Mouse (Mus musculus) small intestine, adult 2 months (tissue): ENCODE data around the gene Kctd14.

ENCODE experiments used
- CTCF ChIP-seq: fragments of 200-500 bp; IDR thresholded peaks from 2 replicates; pipeline ENCODE4 v1.5.1; 2012; ENCODE audit warnings: low read depth, mild to moderate bottlenecking, control low read depth, inconsistent platforms, low read length, moderate library complexity, mixed read lengths; ENCODE audit not compliant: insufficient replicate concordance, insufficient read length; ENCODE audit errors: extremely low read depth
- POLR2A ChIP-seq: fragments of 200-500 bp; IDR thresholded peaks from 2 replicates; pipeline ENCODE4 v1.6.1; 2012; ENCODE audit warnings: low read depth, mild to moderate bottlenecking, control low read depth, inconsistent platforms, low read length, moderate library complexity

- TF ChIP-seq CTCF (no peak), POLR2A (no peak)
Observed at GRCm38 (mm10) chr7:97446171-97446925, 4.8 kb upstream of the Kctd14 start.
